Mouse (Mus musculus) stomach, postnatal 0 days (tissue): Measurements from ENCODE around the gene Selenbp1.

Experiments used
- CTCF ChIP-seq: IDR thresholded peaks from 2 replicates; pipeline ENCODE4 v1.5.1; 2016; ENCODE audit warnings: antibody characterized with exemption, low read depth, mild to moderate bottlenecking, moderate library complexity
- EP300 ChIP-seq: optimal IDR thresholded peaks from 2 replicates; pipeline ENCODE3; 2016; ENCODE audit warnings: antibody characterized with exemption

GRCm38 (mm10) chr3:94886316-94887224 is 46.3 kb upstream of the Selenbp1 start, which contains the start of gene Psmb4:
- no peak for TF ChIP-seq EP300
- no peak; the same call in 1 of the 2 replicates for TF ChIP-seq CTCF
